Mouse (Mus musculus) spleen, postnatal 14 days (tissue): ENCODE data around the gene Gga3.

Experiments
- DNase-seq, 2 experiments: peaks; one replicate each; pipeline ENCODE4 v3.0.0; 2021 to 2022; ENCODE audit warnings: low spot score in 2 of 2

Gene Gga3

DNA sequence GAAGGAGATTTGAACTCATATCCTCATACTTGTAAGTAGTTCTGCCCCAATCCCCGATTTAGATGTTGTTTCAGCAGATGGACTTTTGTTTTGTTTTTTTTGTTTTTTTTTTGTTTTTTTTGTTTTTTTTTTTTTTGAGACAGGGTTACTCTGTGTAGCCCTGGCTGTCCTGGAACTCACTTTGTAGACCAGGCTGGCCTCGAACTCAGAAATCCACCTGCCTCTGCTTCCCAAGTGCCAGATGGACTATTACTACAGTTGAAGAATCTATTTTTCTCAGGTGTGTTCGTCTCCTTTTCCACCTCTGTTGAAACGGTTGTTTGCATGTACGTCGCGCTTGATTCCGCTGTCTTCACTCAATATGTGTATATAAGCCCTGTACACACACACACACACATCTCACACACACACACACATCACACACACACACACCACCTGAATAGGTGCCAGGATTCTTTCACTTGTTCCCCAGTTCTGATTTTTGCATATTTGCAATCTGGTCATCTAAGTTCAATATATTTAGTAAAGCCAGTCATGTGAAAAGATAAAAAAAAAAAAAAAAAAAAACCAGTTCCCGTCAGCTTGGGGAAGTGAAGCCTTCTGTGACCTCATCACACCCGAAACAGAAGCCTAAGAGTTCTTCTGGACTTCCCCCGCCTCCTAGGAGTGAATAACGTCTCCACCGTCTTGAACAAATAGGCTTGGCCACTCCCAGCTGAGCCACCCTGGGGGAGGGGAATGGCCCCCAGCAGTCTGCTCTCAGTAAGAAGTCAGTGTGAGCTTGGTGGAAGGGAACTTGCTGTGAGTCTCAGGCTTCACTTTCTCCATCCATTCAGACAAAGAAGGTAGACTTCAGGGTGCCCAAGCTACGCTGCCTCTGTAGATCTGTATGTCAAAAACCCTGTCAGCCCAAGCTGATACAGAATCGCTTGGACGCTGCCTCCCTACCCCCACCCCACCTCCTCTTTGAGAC lies 27.0 kb upstream of the Gga3 start:
- peak; percentile 56 to 72 for DNase-seq

- no peak for DNase-seq
Measured at GRCm38 (mm10) chr11:115629734-115630531, 26.1 kb upstream of the Gga3 start.

- DNase-seq, result no peak
Measured at GRCm38 (mm10) chr11:115628465-115629101, 24.7 kb upstream of the Gga3 start.

- DNase-seq, result peak; percentile 96 to 97
Measured at GRCm38 (mm10) chr11:115627705-115628464, 24.0 kb upstream of the Gga3 start, which contains the start of gene Slc25a19. Gene Slc25a19, minus strand, starts transcription at chr11:115628295.

DNA sequence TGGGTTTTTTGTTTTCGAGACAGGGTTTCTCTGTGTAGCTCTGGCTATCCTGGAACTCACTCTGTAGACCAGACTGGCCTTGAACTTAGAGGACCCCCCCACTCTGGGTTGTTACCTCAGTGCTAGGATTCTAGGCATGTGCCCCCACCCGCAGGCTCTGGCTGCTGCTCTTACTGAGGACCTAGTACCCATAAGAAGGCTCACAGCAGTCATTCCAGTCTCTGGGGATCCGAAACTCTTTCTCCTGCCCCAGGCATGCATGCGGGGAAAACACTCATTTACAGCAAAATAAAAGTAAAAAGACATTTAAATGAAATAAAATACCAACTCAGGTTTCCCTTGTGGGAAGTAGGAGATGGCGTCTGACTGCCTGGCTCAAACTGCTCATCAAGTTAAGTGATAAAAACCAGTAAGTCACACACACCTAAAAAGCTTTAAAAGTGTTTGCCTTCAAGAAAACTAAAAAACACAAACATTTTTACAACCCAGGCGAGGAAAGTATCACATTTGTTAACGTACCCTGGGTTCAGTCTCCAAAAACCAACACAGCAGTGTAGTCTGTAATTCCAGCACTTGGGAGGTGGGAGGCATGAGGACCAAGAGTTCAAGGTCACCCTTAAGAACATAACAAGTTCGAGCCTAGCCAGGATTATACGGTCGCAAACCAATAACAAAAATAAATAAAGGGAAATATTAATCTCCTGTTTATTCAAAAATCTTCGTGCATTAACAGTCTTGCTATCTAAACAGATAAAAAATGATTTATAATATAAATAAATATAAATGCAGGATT lies 23.2 kb upstream of the Gga3 start:
- DNase-seq, result no peak

DNA sequence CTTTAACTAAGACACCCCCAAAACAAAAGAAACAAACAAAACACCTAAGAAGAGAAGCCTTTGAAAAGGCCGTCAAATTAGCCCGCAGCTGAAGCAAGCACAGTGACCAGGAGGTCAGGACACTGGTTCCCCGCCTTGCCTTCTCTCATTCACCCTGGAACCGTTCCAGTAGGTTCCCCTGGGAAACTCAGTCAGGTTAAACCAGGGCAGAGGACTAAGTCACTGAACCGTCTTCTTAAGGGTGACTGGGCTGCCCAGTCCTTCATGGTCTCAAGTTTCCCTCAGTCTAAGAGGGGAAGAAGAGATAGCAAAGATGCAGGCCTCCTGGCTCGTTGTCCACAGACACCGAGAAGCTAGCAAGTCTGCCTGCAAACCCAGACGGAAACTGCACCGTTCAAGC lies 22.0 kb upstream of the Gga3 start:
- DNase-seq, result no peak

DNA sequence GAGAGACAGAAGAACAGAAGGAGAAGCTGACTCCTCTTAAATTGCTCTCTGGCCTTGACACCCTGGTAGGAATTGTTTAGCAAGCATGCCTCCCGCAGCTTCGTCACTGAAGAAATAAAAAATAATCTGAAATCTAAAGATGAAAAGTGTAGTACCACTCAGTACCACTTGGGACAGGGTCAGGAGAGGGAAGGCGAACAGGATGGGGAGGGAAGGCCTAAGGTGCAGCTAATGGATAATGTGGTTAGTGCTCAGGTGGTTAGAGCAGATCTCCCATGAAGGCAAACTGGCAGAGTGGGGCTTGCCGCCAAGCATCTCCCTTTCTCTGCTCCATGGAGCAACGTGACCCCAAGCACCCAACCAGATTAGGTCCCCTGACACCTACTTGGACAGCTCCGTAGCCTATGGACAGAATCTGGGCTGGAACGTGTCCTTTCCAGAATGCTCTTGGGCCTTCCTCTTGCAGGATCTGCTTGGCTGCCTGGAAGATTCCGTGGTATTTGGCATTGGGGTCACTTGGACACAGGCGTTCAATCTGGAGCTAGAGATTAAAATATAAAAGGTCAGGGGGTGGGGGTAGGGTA lies 19.7 kb upstream of the Gga3 start:
- no peak for DNase-seq

DNA sequence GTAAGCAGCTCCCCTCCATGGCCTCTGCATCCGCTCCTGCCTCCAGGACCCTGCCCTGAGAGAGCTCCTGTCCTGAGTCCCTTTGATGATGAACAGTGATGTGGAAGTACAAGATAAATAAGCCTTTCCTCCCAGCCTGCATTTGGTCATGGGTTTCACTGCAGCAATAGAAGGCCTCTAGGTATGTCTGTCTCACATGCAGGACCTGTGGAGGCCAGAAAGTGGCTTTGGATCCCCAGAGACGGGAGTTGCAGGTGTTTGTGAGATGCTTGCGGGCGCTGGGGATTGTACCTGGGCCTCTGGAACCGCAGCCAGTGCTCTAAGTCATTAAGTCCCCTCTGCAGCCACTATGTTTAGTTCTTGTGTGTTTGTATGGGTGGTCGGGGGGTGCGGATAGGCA lies 16.1 kb upstream of the Gga3 start:
- DNase-seq, result no peak

- no peak for DNase-seq
Measured at GRCm38 (mm10) chr11:115618732-115619516, 15.1 kb upstream of the Gga3 start.

GRCm38 (mm10) chr11:115618001-115618400 lies 14.2 kb upstream of the Gga3 start:
- DNase-seq, result no peak

DNA sequence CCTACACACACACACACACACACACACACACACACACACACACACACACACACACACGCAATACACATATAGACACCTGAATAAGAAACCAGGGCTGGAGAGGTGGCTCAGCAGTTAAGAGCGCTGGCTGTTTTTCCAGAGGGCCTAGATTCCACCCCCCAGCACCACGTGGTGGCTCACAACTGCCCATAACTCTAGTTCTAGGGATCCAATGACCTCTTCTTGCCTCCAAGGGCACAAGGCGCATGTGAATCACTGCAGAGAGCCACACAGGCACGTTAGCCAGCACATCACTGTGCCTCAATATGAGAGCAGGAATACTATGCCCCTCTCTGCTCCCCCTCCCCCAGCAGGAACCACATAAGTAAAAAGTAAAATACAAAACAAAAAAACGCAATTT lies 13.0 kb upstream of the Gga3 start:
- DNase-seq, result no peak

- DNase-seq, result no peak
Measured at GRCm38 (mm10) chr11:115616371-115616770, 12.5 kb upstream of the Gga3 start.

DNA sequence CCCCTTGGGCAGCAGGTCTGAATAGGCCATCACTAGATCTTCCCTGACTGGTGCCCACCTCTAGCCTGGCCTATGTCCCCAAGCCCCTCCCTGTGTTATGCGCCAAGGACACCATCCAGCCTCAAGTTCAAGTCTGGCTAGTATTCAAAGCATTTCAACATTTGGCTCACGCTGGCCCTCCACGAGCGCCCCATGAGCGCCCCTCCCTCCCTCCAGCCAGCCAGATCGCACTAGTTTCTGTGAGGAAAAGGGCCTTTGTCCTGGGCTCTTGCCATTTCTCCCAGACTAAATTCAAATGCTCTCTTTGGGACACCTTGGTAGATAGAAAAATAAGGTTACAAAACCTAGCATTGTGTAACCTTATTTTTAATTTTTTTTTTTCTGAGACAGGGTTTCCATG lies 12.0 kb upstream of the Gga3 start:
- no peak for DNase-seq

- no peak for DNase-seq
Measured at GRCm38 (mm10) chr11:115615108-115615825, 11.4 kb upstream of the Gga3 start.

DNA sequence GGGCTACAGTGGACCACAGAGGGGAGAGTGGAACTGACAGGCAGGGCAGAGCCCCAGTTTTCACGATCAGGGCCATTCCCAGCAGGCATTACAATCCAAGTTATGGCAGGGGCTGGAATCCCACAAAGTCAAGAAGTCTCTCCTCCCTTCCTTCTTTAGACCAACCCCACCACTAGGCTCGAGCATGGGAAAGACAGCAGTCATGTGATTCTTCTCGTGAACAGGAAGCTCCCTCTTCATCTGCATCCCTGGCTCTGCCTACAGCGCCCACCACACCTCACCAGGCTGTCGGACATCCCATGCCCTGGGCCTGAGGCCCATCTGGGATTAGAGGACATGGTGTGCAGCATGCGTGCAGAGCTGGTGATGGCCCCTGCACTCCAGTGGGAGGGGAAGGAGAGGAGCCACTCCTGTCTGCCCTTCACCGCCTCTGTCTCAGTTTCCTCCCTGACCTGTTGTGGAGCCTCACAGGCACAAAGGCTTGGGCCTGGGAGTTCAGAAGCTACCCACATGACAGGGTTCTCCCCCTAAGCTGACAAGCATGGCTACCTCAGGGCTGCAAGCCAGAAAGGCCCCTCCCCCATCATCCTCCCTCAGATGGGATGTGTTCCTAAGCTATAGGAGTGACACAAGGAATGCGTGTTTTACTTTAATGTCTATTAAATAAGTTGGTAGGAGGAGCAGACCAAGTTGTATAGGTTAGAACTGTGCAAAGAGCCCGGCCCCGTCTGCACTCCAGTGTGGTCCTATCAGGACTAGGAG lies 10.7 kb upstream of the Gga3 start:
- DNase-seq, result no peak

- no peak for DNase-seq
Measured at GRCm38 (mm10) chr11:115613138-115613945, 9.5 kb upstream of the Gga3 start.
